Mouse (Mus musculus): ENCODE results near the gene Brd9.

Brd9 gene

DNA sequence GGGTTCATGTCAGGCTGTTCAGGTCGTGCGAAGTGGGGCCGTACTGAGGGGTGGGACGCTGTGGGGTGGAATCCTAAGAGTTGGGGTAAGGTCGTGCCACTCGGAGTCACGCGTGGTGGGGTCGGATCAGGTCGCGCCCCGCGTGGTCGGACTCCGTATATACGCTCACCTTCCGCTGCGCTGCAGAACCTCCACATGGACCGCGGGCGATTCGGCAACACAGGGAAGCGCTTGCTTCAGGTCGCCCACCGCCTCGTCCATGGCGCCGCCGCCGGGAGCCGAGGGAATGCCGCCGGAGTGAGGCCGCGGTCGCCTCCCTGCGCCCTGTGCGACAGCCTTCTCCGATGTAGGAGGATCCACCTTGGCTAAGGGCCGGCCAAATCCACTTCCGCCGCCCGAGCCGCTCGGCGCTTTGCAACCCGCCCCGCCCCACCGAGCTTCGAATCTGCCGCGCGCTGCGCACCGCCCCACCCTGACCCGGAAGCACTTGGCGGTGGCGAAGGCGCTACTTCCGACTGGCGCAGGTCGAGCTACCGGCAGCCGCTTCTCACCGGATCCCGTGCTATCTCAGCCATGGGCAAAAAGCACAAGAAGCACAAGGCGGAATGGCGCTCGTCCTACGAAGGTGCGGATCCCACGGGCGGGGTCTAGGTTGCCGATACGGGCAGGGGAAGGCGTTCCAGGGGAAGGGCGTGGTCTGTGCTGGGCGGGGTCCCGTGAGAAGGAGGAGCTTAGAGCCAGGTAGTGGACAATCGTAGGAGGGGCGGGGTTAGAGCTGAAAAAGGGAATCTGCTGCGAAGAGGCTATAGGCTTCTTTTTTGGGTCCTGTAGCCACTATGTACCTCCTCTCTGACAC, at the start of gene Brd9, which contains the start of gene Trip13:
Gene Brd9, plus strand, starts transcription at position 491 of the 856 bp plus-strand sequence.
Gene Trip13, minus strand, starts transcription at position 464 of the 856 bp plus-strand sequence.
- peak; percentile 94 for DNase-seq

DNA sequence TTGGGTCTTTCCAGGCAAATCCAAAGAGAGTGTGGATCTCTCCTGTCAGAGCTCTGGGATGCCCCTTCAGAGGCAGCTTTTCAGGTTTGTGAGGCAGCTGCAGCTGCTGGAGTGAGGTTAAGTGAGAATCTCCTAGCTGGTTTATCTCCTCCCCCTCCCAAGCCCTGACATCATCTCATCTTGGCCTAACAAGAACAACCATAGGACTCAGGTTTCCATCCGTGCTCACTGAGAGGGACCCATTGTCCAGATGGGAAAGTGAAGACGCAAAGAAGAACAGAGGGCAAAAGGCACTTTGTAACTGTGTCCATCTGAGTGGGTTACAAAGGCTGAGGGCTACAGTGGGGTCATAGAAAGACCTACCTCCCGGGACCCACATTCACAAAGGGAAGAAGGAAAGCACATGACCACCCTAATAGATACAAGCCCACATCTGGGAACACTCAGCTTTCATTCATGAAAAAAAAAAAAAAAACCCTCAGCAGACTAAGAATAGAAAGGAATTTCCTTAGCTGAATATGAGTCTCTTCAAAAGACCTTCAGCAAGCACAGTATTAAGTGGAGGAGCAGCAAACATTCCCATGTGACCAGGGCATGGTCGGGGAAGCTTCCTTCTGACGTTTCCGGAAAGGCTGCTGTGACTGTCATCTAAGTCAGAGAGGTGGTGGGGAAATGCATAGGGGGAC, 45.0 kb upstream of the Brd9 start:
- no peak for DNase-seq

DNA sequence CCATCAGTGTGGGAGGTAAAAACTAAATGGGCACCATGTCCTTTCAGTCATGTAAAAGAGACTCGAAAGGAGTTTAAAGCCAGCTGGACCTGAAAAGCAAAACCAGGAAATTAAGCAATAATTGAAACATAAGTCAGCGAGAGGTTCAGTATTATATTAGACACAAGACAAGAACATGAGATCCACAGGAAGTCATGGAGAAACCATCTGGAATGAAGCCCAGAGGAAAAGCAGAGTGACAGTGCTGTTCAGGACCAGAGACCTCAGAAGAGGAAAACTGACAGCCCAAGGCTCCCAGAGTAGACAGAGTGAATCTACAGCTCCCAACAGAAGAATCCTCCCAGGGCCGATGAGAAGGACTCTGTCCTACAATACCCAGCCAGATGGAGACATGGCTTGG, 40.0 kb upstream of the Brd9 start:
- no peak for DNase-seq

DNA sequence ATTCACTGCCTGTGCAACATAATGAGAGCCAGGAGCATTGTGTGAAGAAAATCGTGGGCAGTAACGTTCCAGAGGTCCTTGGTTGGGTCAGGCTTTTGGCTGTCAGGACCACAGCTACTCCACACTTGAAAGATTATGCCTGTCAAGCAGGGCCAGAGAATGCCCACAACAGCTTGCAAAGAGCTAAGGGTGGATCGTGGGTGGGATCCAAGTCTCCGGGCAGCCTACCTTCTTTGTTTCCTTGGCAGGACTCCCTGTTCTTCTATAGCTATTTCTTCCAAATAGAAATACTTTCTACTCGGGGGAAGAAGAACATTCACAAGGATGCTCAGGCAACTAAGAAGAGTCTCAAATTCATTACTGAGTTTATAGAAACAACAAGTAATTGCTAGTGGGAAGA, 30.5 kb upstream of the Brd9 start:
- no peak for DNase-seq

DNA sequence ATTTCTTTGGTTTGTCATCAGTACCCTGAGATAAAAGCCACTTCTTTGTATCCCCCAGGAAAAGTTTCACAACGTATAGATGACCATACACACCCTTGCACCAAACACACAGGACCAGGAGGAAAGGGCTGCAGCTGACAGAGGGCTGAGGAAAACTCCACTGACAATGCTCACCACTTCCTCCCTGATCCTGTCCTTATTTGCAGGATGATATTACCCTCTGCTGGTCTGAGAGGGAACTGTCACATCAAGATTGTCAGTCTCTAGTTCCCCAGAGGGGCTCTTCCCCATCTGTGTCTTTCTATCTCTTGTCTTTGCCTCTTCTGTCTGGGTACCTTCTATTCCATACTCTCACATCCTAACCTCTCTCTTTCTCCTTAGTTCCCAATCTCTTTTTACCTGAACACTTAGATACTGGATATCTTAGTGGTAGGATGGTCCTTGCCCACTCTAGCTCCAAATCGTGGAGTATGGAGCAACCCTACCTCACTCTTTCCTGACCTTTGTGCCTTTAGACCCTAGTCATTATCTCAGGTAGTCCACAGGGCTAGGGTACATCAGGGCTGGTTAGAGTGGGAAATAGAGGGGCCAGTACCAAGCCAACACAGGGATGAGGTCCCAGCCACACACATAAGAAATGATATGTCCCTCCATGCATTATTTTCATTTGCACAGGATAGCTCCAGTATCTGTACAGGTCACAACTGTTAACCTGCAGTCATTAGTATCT, 29.8 kb upstream of the Brd9 start:
- DNase-seq, result peak; percentile 40

DNA sequence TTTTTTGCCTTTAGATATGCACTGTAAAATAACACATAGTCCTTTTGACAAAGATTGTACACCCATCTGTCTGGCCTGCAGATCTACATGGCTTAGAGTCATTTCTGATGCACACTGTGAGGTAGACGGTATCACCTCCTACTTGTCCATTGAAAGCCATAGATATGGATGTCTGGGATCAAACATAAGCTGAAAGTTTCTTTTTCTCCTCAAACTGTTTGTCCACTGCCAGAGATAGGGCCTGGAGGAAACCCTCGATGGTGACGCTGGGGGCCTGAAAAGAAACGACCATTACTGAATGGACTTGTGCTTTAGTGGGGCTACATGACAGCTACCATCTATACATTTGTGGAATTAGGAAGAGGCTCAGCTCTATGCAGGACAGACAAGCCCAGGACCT, 24.5 kb upstream of the Brd9 start:
- DNase-seq, result no peak

DNA sequence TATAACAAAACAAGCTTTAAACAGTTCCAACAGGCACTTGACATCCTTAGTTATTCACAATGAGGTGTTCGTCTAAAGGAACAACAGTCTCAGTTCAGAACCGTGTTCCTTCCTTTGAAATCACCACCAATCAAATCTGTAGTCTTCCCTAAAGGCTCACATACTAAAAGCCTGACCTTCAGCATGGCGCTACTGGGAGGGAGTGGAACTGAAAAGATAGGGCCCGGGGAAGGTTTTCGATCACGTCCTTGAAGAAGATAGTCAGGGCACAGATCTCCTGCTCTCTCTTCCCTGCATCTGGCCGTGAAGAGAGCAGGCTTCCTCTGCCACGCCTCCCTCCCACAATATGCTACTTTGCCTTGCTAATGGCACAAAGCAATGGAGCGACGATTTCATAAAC, 5.4 kb upstream of the Brd9 start:
- no peak for DNase-seq

DNA sequence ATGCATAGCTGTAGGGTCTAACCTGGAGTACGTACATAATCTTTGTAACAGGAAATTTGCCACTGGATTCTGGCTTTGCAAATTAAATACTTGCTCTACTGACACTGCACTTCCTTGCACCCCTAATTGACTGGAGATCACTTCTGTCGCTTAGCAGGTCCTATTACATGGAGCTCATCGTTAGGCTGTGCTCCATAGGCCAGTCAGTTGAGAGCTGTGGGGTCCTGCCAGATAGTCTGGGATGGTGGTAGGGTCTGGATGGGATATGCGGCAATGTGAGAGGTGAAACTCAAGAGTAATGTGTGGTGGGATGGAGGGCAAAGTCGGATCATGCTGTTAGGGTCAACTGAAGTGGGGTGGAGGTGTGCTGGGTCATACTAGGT, 682 bp upstream of the Brd9 start:
- no peak for DNase-seq

DNA sequence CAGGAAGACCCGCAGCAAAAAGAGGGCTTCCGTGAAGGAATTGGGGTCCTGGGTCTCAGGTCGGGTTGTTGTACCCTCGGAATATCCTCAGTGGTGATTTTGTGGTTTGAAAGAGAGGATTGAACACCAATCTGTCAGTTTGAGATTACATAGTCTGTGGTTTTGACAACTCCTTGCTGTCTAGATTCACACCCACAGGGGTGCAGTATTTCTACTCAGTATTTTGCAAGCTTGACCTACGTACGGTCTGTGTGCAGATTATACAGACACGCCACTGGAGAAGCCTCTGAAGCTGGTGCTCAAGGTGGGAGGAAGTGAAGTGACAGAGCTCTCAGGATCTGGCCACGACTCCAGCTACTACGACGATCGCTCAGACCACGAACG, 558 bp downstream of the Brd9 start:
- no peak for DNase-seq

DNA sequence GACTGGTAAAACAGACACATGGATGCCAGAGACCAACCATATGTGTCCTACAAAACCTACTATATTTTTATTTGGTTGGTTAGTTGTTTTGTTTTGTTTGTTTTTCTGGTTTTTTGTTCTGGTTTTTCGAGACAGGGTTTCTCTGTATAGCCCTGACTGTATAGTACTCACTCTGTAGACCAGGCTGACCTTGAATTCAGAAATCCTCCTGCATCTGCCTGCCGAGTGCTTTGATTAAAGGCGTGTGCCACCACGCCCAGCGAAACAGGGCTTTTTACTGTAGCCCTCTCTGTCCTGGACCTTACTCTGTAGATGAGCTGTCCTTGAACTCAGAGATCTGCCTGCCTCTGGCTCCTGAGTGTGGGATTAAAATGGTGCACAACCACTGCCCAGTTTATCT, 1.5 kb downstream of the Brd9 start:
- DNase-seq, result no peak

DNA sequence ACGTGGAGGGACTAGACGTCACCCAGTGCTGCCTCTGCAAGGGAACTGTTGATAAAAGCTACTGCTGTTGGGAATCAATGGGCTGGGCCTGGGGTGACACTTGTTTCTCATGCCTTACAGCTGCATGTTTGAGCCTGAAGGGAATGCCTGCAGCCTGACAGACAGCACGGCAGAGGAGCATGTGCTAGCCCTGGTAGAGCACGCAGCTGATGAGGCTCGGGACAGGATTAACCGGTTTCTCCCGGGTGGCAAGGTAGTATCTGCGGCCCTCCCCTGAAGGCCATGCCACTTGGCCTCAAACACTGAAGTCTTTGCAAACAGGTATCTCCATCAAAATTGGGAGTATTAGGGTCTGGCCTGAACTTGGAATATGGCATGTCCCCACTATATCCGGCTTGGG, 7.0 kb downstream of the Brd9 start:
- DNase-seq, result no peak

DNA sequence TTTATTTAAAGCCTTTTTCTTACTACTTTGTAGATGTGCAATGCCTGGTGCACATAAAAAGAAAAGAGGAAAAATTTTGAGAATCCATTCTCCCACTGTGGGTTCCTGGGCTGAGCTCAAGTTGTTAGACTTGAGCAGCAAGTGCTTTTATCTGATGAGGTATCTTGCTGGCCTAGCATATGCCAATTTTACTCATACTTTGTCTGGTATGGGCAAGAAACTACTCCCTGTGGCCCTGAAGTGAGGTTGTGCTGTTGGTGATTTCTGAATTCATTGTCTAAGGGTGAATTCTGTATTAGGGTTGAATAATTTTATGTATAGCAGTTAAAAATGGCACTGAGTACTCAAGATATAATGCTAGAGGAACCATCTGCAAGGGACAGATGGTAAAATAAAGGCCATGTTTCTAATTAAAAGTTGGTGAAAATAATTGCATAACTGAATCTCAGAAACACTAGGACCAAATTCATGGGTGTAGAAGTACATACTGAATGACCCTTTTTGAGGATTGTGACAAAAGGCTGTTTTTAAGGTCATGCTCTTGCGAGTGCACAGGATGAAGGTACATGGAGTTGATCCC, 16.0 kb downstream of the Brd9 start:
- no peak for DNase-seq

DNA sequence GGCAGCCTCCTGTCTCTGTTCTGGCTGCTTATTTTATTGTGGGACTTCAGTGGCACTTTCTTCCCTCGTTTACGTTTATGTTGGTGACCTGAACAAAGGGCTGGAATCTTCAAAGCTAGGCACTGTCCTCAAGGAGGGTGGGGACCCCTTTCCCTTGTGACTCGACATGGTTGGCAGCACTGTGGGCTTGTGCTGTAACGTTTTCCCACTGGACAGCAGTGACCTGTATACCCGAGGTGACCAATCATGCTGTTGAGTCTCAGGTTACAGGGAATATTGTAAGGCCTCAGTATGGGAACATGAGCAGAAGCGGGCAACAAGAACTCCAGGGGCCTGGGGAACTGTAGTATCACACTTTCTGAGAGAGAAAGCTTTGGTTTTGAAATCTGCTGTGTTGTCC, 17.1 kb downstream of the Brd9 start:
- DNase-seq, result no peak

DNA sequence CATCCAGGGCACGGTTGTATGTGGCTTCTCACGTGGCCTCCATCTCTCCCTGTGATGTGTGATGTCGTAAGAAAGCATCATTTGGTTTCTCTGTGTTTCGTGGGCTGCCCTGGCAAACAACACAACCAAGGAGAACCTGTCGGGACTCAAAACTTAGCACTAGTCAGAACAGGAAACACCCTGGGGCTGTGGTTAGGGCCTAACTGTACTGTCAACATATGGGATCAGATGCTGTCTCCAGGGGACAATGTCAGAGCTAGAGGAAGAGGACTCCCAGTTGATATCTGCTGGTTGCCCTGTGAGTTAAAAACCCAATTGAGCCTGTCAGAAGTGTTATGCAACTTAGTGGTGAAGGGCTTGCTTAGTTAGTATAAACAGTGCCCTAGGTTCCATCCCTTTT, 17.9 kb downstream of the Brd9 start:
- DNase-seq, result no peak

DNA sequence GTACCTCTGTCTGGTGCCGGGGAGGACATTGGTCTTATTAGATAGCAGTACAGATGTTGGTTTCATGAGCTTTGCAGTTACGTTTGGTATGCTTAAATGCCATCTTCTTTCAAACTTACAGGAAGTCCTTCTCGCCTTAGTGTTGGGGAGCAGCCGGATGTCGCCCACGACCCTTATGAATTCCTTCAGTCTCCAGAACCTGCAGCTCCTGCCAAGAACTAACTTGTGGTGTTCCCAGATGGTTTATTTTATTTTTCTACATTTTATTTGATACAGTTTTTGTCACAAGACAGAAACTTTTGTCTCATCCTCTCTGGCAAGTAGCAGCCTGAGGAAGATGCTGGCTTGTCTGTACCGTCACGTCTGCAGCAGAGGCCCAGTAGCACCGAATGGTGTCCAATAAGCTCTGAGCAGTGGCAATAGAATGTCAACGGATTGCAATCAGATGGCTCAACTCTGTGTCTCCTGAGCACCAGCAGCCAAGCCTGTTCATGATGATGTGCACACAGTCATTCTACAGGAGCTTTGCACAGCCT, 22.6 kb downstream of the Brd9 start:
- DNase-seq, result no peak

DNA sequence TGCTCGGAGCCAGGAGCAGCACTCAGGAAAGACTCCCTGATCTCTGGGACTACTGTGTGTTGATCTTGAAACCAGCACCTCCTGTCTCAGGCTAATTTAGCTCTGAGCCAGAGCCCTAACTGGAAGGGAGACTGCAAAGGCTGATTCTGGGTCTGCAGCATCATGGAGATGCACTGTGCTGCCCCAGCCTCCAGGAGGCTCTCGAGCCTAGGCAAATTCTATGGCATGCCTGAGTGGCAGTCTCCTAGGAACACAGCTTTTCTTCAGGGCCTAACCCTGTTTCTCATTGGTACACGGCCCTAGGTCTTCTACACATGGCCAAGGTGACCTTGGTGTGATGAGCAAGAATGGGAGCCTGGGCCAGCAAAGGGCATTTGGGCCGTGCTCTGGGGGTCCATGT, 23.6 kb downstream of the Brd9 start:
- no peak for DNase-seq

DNA sequence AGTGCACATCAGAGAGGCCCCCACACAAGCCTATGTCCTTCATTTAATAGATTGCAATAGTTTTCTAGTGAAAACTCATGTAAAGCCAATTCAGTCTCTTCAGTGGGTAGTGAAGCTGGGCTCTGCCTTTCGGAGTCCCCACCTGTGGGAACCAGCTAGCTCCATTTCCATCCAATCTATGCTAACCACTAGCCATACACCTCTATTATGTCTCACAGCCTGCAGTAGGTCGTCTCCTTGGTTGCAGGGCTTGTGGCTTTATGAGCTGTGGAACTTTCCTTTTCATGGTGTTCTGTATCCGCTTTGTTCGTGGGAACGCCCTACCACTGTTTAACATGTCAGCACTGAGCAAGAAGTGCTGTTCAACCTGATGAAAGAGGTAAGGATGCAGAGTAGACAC, 25.9 kb downstream of the Brd9 start, which contains the start of gene Zdhhc11:
Gene Zdhhc11, plus strand, starts transcription at position 301 of the 400 bp plus-strand sequence.
- DNase-seq, result no peak

DNA sequence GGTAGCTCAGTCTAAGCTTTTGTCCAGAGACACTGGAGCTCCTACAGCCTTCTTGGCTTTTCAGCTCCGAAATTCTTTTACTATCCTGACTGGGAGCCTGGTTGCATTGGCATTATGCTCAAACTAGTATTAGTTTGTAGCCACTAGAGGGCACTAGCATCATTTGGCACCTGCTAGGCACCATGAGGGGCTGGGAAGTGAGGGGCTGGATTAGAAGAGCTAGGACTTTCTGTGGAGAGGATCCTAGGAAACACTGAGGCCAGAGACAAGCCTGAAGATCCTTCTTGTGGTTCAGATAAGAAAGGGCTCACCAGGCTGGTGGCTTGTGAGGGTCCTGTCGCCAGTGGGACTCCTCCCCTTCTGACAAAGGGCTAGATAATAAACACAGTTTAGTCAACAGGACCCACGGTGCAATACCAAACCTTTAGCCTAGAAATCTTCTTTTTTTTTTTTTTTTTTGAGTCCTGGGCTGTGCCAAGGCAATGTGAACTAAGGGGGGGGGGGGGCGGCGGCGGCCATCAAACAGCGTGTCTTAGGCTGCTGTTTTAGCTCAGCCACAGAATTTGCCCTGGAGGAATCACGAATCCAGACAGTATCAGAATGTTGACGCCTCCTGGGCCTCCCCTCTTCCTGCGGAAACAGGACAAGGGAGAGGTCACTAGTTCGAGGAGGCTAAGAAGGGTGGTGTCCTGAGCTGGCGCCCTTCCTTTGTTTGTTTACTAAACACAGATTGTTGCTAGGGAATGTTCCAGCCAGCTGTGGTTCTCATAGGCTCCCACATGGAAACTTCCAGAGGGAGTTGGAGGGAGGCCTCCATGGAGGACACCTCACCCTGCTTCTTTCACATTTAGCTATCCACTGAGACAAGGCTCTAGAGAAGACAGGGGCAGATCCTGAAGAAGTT, 33.2 kb downstream of the Brd9 start:
- DNase-seq, result peak; percentile 54

DNA sequence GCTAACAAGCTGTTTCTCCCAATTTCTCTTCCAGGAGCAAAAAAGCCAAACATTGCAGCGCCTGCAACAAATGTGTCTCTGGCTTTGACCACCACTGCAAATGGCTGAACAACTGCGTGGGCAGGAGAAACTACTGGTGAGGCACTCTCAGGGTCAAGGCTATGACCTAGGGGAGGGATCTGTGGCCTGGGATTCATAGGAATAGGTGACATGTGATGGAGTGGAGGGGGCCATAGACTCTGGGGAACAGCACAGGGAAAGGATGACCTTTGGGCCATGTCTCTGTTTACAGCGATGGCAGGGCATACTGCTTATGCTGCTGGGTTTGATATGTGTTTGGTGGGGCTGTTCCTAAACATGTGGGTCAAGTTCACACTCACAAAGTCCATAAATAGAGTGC, 36.9 kb downstream of the Brd9 start:
- DNase-seq, result no peak

DNA sequence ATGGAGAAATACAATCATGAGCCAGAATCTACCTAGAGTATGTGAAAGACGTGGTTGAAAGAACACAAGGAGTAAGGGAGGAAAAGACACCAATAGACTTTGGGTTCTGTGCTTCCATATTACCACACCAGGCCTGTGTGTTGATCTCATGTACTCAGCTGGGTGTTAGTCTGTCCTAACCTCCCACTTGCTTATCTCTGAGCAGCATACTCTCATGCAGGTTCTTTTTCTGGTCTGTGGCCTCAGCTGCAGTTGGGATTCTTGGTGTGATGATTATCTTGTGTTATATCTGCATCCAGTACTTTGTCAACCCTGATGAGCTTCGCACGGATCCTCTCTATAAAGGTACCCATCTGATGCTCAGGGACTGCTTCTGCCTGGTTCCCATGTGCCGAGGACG, 39.3 kb downstream of the Brd9 start:
- no peak for DNase-seq

DNA sequence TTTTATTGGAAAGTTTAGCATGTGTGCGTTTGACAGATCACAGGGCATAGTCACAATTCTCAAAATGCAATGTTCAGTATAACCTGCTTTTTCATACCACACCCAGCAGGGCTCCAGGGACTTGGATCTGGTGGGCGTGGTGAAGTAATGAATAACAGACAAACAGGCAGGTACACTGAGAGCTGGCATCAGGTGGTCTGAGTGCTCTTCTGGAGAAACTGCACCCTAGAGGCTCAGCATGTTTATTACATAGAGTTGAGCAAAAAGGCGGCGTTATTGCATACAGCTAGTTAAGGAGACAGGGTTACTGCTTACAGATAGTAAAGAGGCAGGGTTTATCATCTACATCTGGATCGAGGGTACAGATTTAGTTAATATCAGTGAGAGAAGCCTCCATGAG, 52.7 kb downstream of the Brd9 start:
- no peak for DNase-seq

DNA sequence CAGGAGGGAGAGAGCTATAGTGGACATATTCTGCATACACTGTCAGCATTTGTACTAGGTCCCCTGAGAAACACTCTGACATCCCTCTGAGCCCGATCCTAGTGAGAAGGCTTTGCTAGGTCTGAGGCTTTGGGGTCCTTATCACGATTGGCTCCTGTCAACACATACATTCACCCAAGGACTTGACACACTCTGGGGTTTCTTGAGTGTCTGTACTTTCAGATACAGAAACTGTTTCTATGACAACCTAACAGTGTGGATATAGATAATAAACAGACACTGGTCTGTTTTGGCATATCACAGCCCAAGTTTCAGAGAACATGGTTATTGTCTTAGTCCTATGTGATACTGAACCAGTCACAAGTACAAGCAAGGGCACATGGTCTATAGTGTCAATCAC, 53.1 kb downstream of the Brd9 start:
- DNase-seq, result no peak
